Mouse (Mus musculus): ENCODE results near the gene Olfr374. TPM values are rescaled to one million over a fixed set of nuclear protein-coding genes. Genes with fewer than 3 reads are reported as not detected.
"Not testable (repeated sequence)": the region's sequence is repeated elsewhere in the genome, so short reads cannot be mapped to it uniquely, and the experiment has no call there.

Olfr374 gene
- not detected in 2 replicates for polyA plus RNA-seq (2012; ENCODE audit: insufficient read depth, low replicate concordance)

GRCm38 (mm10) chr8:72106740-72107139 lies at the start of gene Olfr374:
Gene Olfr374, plus strand, starts transcription at chr8:72107040.
- peaks cover 44% of the 10 kb centered on the region for H3K4me1 ChIP-seq
- H3K9me3 ChIP-seq: peaks cover 13% of the 10 kb centered on the region
- H3K27me3 ChIP-seq (replicated peaks): peaks cover 10% of the 10 kb centered on the region
- TF ChIP-seq FLI1 (IDR thresholded peaks at IDR 0.05; ENCODE audit: low read length): no peak
- TF ChIP-seq GATA1 (IDR thresholded peaks at IDR 0.05; ENCODE audit: borderline replicate concordance, low read length): no peak
- no peak within 1 kb of the TSS for H3K4me3 ChIP-seq (replicated peaks)
- no peaks in the 10 kb centered on the region for H3K36me3 ChIP-seq (replicated peaks; ENCODE audit: low read length)

- H3K36me3 ChIP-seq (replicated peaks; ENCODE audit: low read length); H3K4me1 ChIP-seq; H3K4me3 ChIP-seq (replicated peaks); H3K27me3 ChIP-seq (replicated peaks): not testable (repeated sequence)
- H3K9me3 ChIP-seq: peaks cover 19% of the 10 kb centered on the region
These were observed 49.2 kb upstream of the Olfr374 start for GRCm38 (mm10) chr8:72057643-72058042.

- not testable (repeated sequence) for H3K4me3 ChIP-seq (replicated peaks); H3K36me3 ChIP-seq (replicated peaks; ENCODE audit: low read length); H3K4me1 ChIP-seq; H3K27me3 ChIP-seq (replicated peaks)
- peaks cover 21% of the 10 kb centered on the region for H3K9me3 ChIP-seq
These were observed 39.9 kb upstream of the Olfr374 start for GRCm38 (mm10) chr8:72066819-72067399.

GRCm38 (mm10) chr8:72082877-72083276 lies 24.0 kb upstream of the Olfr374 start, which contains the start of gene Olfr373:
Gene Olfr373, plus strand, starts transcription at chr8:72083177.
- H3K9me3 ChIP-seq; H3K4me1 ChIP-seq; H3K4me3 ChIP-seq (replicated peaks); H3K27me3 ChIP-seq (replicated peaks); H3K36me3 ChIP-seq (replicated peaks; ENCODE audit: low read length): not testable (repeated sequence)

GRCm38 (mm10) chr8:72084744-72085143 lies 22.1 kb upstream of the Olfr374 start:
- Histone ChIP-seq H3K9me3 (no peaks in the 10 kb centered on the region), H3K4me1 (no peaks in the 10 kb centered on the region; the same call in 1 of the 2 replicates), H3K4me3 (replicated peaks) (no peak overlapping the region), H3K27me3 (replicated peaks) (no peaks in the 10 kb centered on the region), H3K36me3 (replicated peaks; ENCODE audit: low read length) (no peaks in the 10 kb centered on the region)
- no peak for TF ChIP-seq FLI1 (IDR thresholded peaks at IDR 0.05; ENCODE audit: low read length)
- no peak for TF ChIP-seq GATA1 (IDR thresholded peaks at IDR 0.05; ENCODE audit: borderline replicate concordance, low read length)

- not testable (repeated sequence) for H3K9me3 ChIP-seq; H3K27me3 ChIP-seq (replicated peaks); H3K36me3 ChIP-seq (replicated peaks; ENCODE audit: low read length); H3K4me3 ChIP-seq (replicated peaks); H3K4me1 ChIP-seq
These were observed 19.2 kb upstream of the Olfr374 start for GRCm38 (mm10) chr8:72087611-72088010.

- peaks cover 19% of the 10 kb centered on the region for H3K9me3 ChIP-seq
- H3K27me3 ChIP-seq (replicated peaks); H3K4me1 ChIP-seq; H3K36me3 ChIP-seq (replicated peaks; ENCODE audit: low read length); H3K4me3 ChIP-seq (replicated peaks): not testable (repeated sequence)
These were observed 10.1 kb upstream of the Olfr374 start for GRCm38 (mm10) chr8:72096721-72097120.

- H3K36me3 ChIP-seq (replicated peaks; ENCODE audit: low read length); H3K27me3 ChIP-seq (replicated peaks); H3K4me3 ChIP-seq (replicated peaks); H3K4me1 ChIP-seq: not testable (repeated sequence)
- H3K9me3 ChIP-seq: peaks cover 19% of the 10 kb centered on the region
These were observed 7.3 kb upstream of the Olfr374 start for GRCm38 (mm10) chr8:72099377-72100103.

- Histone ChIP-seq H3K9me3 (peaks cover 19% of the 10 kb centered on the region), H3K27me3 (replicated peaks) (peaks cover 9% of the 10 kb centered on the region), H3K4me1 (peaks cover 40% of the 10 kb centered on the region), H3K36me3 (replicated peaks; ENCODE audit: low read length) (no peaks in the 10 kb centered on the region), H3K4me3 (replicated peaks) (no peak overlapping the region)
- no peak for TF ChIP-seq FLI1 (IDR thresholded peaks at IDR 0.05; ENCODE audit: low read length)
- no peak for TF ChIP-seq GATA1 (IDR thresholded peaks at IDR 0.05; ENCODE audit: borderline replicate concordance, low read length)
These were observed 1.7 kb upstream of the Olfr374 start for GRCm38 (mm10) chr8:72105165-72105564.

- peaks cover 8% of the 10 kb centered on the region for H3K27me3 ChIP-seq (replicated peaks)
These were observed 4.0 kb downstream of the Olfr374 start for GRCm38 (mm10) chr8:72110876-72111275.

GRCm38 (mm10) chr8:72112486-72112885 lies 5.6 kb downstream of the Olfr374 start:
- no peak for TF ChIP-seq FLI1 (IDR thresholded peaks at IDR 0.05; ENCODE audit: low read length)
- no peak for TF ChIP-seq GATA1 (IDR thresholded peaks at IDR 0.05; ENCODE audit: borderline replicate concordance, low read length)
- peaks cover 3% of the 10 kb centered on the region for H3K27me3 ChIP-seq (replicated peaks)
- H3K9me3 ChIP-seq: peaks cover 40% of the 10 kb centered on the region
- H3K36me3 ChIP-seq (replicated peaks; ENCODE audit: low read length): no peaks in the 10 kb centered on the region
- peaks cover 36% of the 10 kb centered on the region for H3K4me1 ChIP-seq
- H3K4me3 ChIP-seq (replicated peaks): no peak overlapping the region

More at GRCm38 (mm10) chr8:72110876-72111275, 4.0 kb downstream of the Olfr374 start:
- no peak for TF ChIP-seq FLI1 (IDR thresholded peaks at IDR 0.05; ENCODE audit: low read length)
- no peak for TF ChIP-seq GATA1 (IDR thresholded peaks at IDR 0.05; ENCODE audit: borderline replicate concordance, low read length)
- Histone ChIP-seq H3K4me1 (peaks cover 50% of the 10 kb centered on the region), H3K9me3 (peaks cover 30% of the 10 kb centered on the region), H3K4me3 (replicated peaks) (no peak overlapping the region), H3K36me3 (replicated peaks; ENCODE audit: low read length) (no peaks in the 10 kb centered on the region)

Measured in megakaryocyte, embryonic 14.5 days (primary cell).